Mouse (Mus musculus) small intestine, adult 2 months (tissue): Measurements from ENCODE around the gene Krt33b.

Experiments used
- CTCF ChIP-seq: fragments of 200-500 bp; IDR thresholded peaks from 2 replicates; pipeline ENCODE4 v1.5.1; 2012; ENCODE audit warnings: low read depth, mild to moderate bottlenecking, control low read depth, inconsistent platforms, low read length, moderate library complexity, mixed read lengths; ENCODE audit not compliant: insufficient replicate concordance, insufficient read length; ENCODE audit errors: extremely low read depth
- POLR2A ChIP-seq: fragments of 200-500 bp; IDR thresholded peaks from 2 replicates; pipeline ENCODE4 v1.6.1; 2012; ENCODE audit warnings: low read depth, mild to moderate bottlenecking, control low read depth, inconsistent platforms, low read length, moderate library complexity

DNA sequence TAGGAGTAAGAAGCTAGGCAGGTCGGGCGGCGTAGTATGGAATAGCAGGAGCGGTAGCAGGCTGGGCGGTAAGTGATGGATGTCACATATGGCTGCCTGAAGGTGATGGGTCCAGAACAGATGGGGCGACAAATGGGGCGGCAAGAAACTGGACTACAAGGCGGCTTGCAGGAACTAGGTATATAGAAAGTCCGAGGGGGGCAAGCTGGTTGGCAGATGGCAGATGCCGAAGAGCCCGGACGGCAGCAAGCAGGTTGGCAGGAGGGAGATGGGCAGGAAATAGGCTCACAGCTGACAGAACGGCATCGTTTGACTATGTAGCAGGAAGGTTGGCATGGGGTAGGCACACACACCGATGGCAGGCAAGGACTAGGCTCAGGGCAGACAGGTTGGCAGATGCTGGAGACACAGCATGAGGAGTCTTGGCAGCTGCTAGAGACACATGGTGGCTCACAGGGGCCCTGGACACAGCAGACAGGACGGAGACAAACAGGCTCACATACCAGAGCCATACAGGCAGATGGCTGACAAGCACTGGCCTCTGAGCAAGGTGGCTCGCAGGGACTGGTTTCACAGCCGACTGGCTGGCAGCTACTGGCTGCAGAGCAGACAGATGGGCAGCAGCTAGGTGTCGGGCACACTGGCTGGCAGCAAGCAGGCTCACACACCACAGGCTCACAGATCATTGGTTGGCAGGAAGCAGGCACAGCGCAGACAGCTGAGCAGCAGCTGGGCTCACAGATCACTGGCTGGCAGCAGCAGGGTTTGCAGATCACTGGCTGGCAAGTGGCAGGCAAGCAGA lies 44.2 kb downstream of the Krt33b start:
- TF ChIP-seq CTCF = no peak
- no peak for TF ChIP-seq POLR2A
